Mouse (Mus musculus) heart, adult 2 months (tissue): ENCODE results near the gene Fgfr2.

Experiments
- CTCF ChIP-seq: fragments of 200-600 bp; IDR thresholded peaks from 2 replicates; pipeline ENCODE4 v1.8.1; 2022; ENCODE audit warnings: antibody characterized with exemption, mild to moderate bottlenecking, moderate library complexity
- EP300 ChIP-seq: fragments of 200-500 bp; IDR thresholded peaks from 2 replicates; pipeline ENCODE4 v1.6.1; 2011; ENCODE audit warnings: low read depth, low read length, control low read depth; ENCODE audit not compliant: insufficient read depth
- POLR2A ChIP-seq: fragments of 200-500 bp; IDR thresholded peaks from 2 replicates; pipeline ENCODE4 v1.6.1; 2011; ENCODE audit warnings: mild to moderate bottlenecking, low read depth, low read length, control low read depth; ENCODE audit not compliant: insufficient read depth

- no peak for TF ChIP-seq CTCF
- TF ChIP-seq EP300 = no peak
- no peak for TF ChIP-seq POLR2A
These were observed 2818.5 kb downstream of the Fgfr2 start for GRCm38 (mm10) chr7:130304642-130305041.
